Comparison of ENCODE assay signal across 8 mouse cellular contexts in genomic region chr19:10203848-10204615, GRCm38 (mm10). TPM values are rescaled to one million over a fixed set of nuclear protein-coding genes. Genes with fewer than 3 reads are reported as not detected.
DNase-seq lines count a peak whose midpoint lies in the region; ATAC-seq and TF ChIP-seq lines count a peak whose summit lies in the region.

Gene Tmem258, plus strand, starts transcription at chr19:10204014.
Gene Fen1, minus strand, starts transcription at chr19:10204169.

- peak within 1 kb of the TSS; percentile 99 for H3K9ac ChIP-seq in CH12.LX (ENCODE audit: insufficient read depth, low read depth)
- H3K9ac ChIP-seq in forebrain, embryonic 13.5 days: peak within 1 kb of the TSS; percentile 91
- H3K9ac ChIP-seq in liver, postnatal 0 days (replicated peaks): peak within 1 kb of the TSS; percentile 90
- H3K9ac ChIP-seq in neural tube, embryonic 14.5 days (replicated peaks; ENCODE audit: low read depth, low read length): peak within 1 kb of the TSS; percentile 72

- H3K27me3 ChIP-seq in CH12.LX (replicated peaks): no peaks in the 10 kb centered on the region
- H3K27me3 ChIP-seq in forebrain, embryonic 13.5 days: no peaks in the 10 kb centered on the region
- H3K27me3 ChIP-seq in liver, postnatal 0 days (ENCODE audit: insufficient read depth, low read length): no peaks in the 10 kb centered on the region
- H3K27me3 ChIP-seq in neural tube, embryonic 14.5 days (ENCODE audit: control insufficient read depth, insufficient read depth, low read length): no peaks in the 10 kb centered on the region

- H3K36me3 ChIP-seq in CH12.LX (replicated peaks in 1 of 2; ENCODE audit: control insufficient read depth in 1 of 2, insufficient read depth in 1 of 2, low read length in 1 of 2): peaks cover 53 to 68% of the 10 kb centered on the region in 2 experiments
- peaks cover 55% of the 10 kb centered on the region for H3K36me3 ChIP-seq in forebrain, embryonic 13.5 days (ENCODE audit: poor library complexity, severe bottlenecking)
- peaks cover 40% of the 10 kb centered on the region for H3K36me3 ChIP-seq in liver, postnatal 0 days (replicated peaks; ENCODE audit: insufficient read depth, low read length)
- peaks cover 24% of the 10 kb centered on the region for H3K36me3 ChIP-seq in neural tube, embryonic 14.5 days (ENCODE audit: control insufficient read depth, insufficient read depth, low read length)

- H3K4me1 ChIP-seq in CH12.LX (ENCODE audit: control insufficient read depth in 1 of 2, insufficient read depth in 2 of 2): peaks cover 0 to 25% of the 10 kb centered on the region in 2 experiments; a peak in 2 of 4 replicates
- peaks cover 28% of the 10 kb centered on the region for H3K4me1 ChIP-seq in forebrain, embryonic 13.5 days
- H3K4me1 ChIP-seq in liver, postnatal 0 days (ENCODE audit: insufficient read depth): peaks cover 17% of the 10 kb centered on the region
- H3K4me1 ChIP-seq in neural tube, embryonic 14.5 days (ENCODE audit: control insufficient read depth, insufficient read depth, low read length): peaks cover 15% of the 10 kb centered on the region; the same call in 1 of the 2 replicates

- TF ChIP-seq RAD21 in CH12.LX (IDR thresholded peaks at IDR 0.05; ENCODE audit: low read depth, low read length): no peak

- peak; percentile 96 for ATAC-seq in forebrain, embryonic 13.5 days
- ATAC-seq in liver, postnatal 0 days: peak; percentile 90
- peak; percentile 94 for ATAC-seq in neural tube, embryonic 14.5 days (ENCODE audit: low read depth)

- H3K4me2 ChIP-seq in CH12.LX (ENCODE audit: insufficient read depth, low read depth, poor library complexity, severe bottlenecking): peak within 1 kb of the TSS; percentile 78
- peak within 1 kb of the TSS; percentile 80 for H3K4me2 ChIP-seq in forebrain, embryonic 13.5 days
- peak within 1 kb of the TSS; percentile 89 for H3K4me2 ChIP-seq in liver, postnatal 0 days (ENCODE audit: low read depth, low read length)
- peak within 1 kb of the TSS; percentile 80 for H3K4me2 ChIP-seq in neural tube, embryonic 14.5 days (ENCODE audit: low read depth, low read length)

- TF ChIP-seq CTCF in CH12.LX (conservative IDR thresholded peaks at IDR 0.05 in 1 of 2, IDR thresholded peaks at IDR 0.05 in 1 of 2; ENCODE audit: low read depth in 2 of 2, low read length in 2 of 2): no peak
- TF ChIP-seq CTCF in liver, postnatal 0 days (IDR thresholded peaks at IDR 0.05; ENCODE audit: low read depth): no peak

- no peak for TF ChIP-seq EP300 in CH12.LX (IDR thresholded peaks at IDR 0.05; ENCODE audit: low read length)
- no peak for TF ChIP-seq EP300 in liver, postnatal 0 days (IDR thresholded peaks at IDR 0.05; ENCODE audit: low read depth)

- no peaks in the 10 kb centered on the region for H3K9me3 ChIP-seq in CH12.LX (replicated peaks; ENCODE audit: low read length)
- H3K9me3 ChIP-seq in forebrain, embryonic 13.5 days (replicated peaks): no peaks in the 10 kb centered on the region
- H3K9me3 ChIP-seq in liver, postnatal 0 days (ENCODE audit: low read length): no peaks in the 10 kb centered on the region
- no peaks in the 10 kb centered on the region for H3K9me3 ChIP-seq in neural tube, embryonic 14.5 days (ENCODE audit: control insufficient read depth, low read length)

- H3K4me3 ChIP-seq in CH12.LX (replicated peaks in 1 of 3; ENCODE audit: low read depth in 2 of 3, low read length in 2 of 3, poor library complexity in 1 of 3): peak within 1 kb of the TSS; percentile 92 to 100 (median 99)
- H3K4me3 ChIP-seq in forebrain, embryonic 13.5 days: peak within 1 kb of the TSS; percentile 91
- peak within 1 kb of the TSS; percentile 95 for H3K4me3 ChIP-seq in liver, postnatal 0 days (ENCODE audit: low read depth, low read length)
- peak within 1 kb of the TSS; percentile 68 for H3K4me3 ChIP-seq in neural tube, embryonic 14.5 days (ENCODE audit: low read depth, low read length)

- dilution Hi-C loops in CH12.LX (cut with MboI; ENCODE audit: extremely low pct_ligation_motif_present, extremely low pct_unique_long_range_greater_than_20kb, low sequenced_read_pairs): no loop called here

- H3K27ac ChIP-seq in CH12.LX (ENCODE audit: insufficient read depth, low read depth): peak within 1 kb of the TSS; percentile 74
- peak within 1 kb of the TSS; percentile 75 for H3K27ac ChIP-seq in forebrain, embryonic 13.5 days
- H3K27ac ChIP-seq in liver, postnatal 0 days (ENCODE audit: low read depth): peak within 1 kb of the TSS; percentile 95
- H3K27ac ChIP-seq in neural tube, embryonic 14.5 days (ENCODE audit: low read depth, low read length): peak within 1 kb of the TSS; percentile 81

- under 1% methylated on average over 40 of the region's 40 CpGs for WGBS in forebrain, embryonic 13.5 days
- WGBS in large intestine, adult 2 months: under 1% methylated on average over 40 of the region's 40 CpGs
- WGBS in liver, postnatal 0 days (ENCODE audit: insufficient replicate concordance): under 1% methylated on average over 40 of the region's 40 CpGs
- under 1% methylated on average over 40 of the region's 40 CpGs for WGBS in neural tube, embryonic 14.5 days

- H3K79me2 ChIP-seq in CH12.LX (replicated peaks; ENCODE audit: control insufficient read depth, extremely low read depth, insufficient read depth, poor library complexity, severe bottlenecking): peaks cover 47% of the 10 kb centered on the region

- DNase-seq in CH12.LX (ENCODE audit: extremely low read depth): peak; percentile 92
- DNase-seq in c-Kit-positive CD71-positive TER-119-positive erythroid progenitor cells, embryonic 14.5 days (ENCODE audit: low spot score): peak; percentile 89
- DNase-seq in heart, postnatal 10 days: peak; percentile 94 to 97
- peak; percentile 74 for DNase-seq in large intestine, adult 2 months (ENCODE audit: low read depth, low spot score)
- DNase-seq in liver, postnatal 0 days: peak; percentile 94
- DNase-seq in testis, postnatal 10 days (ENCODE audit: low spot score): peak; percentile 93

- peak; percentile 84 for TF ChIP-seq POLR2A in CH12.LX (IDR thresholded peaks at IDR 0.05; ENCODE audit: low read depth, low read length)

- intact Hi-C loops in heart, postnatal 10 days (cut with DNase I): no loop called here

- in situ Hi-C loops in CH12.LX (cut with MboI; ENCODE audit: low pct_ligation_motif_present, low pct_unique_long_range_greater_than_20kb, low sequenced_read_pairs): loop anchor here (5.0 to 10.0 kb wide), 2 partner anchors 169 to 292 kb away; no protein-coding TSS in a partner anchor

TF ChIP-seq in CH12.LX, 34 proteins besides CTCF, POLR2A, EP300 and RAD21 (continues in another document):
- TF ChIP-seq USF2 (conservative IDR thresholded peaks at IDR 0.05; ENCODE audit: low read depth, low read length) (peak; percentile 94), NRF1 (IDR thresholded peaks at IDR 0.05; ENCODE audit: low read depth, low read length) (peak; percentile 93), USF1 (IDR thresholded peaks at IDR 0.05; ENCODE audit: low read depth, low read length) (peak; percentile 94), JUND (conservative IDR thresholded peaks at IDR 0.05; ENCODE audit: low read depth, low read length) (no peak), BHLHE40 (IDR thresholded peaks at IDR 0.05; ENCODE audit: low read depth, low read length) (peak; percentile 85), SMC3 (IDR thresholded peaks at IDR 0.05; ENCODE audit: low read depth, low read length) (no peak), MEF2A (IDR thresholded peaks at IDR 0.05; ENCODE audit: borderline replicate concordance, low read depth, low read length) (0 out of 2 replicates have a peak, but pooled peaks have one; percentile 11), KAT2A (IDR thresholded peaks at IDR 0.05; ENCODE audit: insufficient replicate concordance, low read length) (peak; percentile 96; the same call in 1 of the 2 replicates), TBP (conservative IDR thresholded peaks at IDR 0.05; ENCODE audit: low read depth, low read length) (peak; percentile 72; the same call in 1 of the 2 replicates), GABPA (IDR thresholded peaks at IDR 0.05; ENCODE audit: insufficient replicate concordance, low read depth, low read length) (no peak; the same call in 1 of the 2 replicates), POLR2AphosphoS2 (IDR thresholded peaks at IDR 0.05; ENCODE audit: low read depth, low read length) (no peak; the same call in 1 of the 2 replicates), E2F4 (IDR thresholded peaks at IDR 0.05; ENCODE audit: insufficient replicate concordance, low read depth, low read length) (peak; percentile 93; the same call in 1 of the 2 replicates), ELF1 (IDR thresholded peaks at IDR 0.05; ENCODE audit: low read depth, low read length) (peak; percentile 81), IRF4 (IDR thresholded peaks at IDR 0.05; ENCODE audit: low read depth, low read length) (no peak; the same call in 1 of the 2 replicates), MYC (IDR thresholded peaks at IDR 0.05; ENCODE audit: low read depth, low read length) (0 out of 2 replicates have a peak, but pooled peaks have one; percentile 37), MAX (IDR thresholded peaks at IDR 0.05; ENCODE audit: low read length) (peak; percentile 81), SIN3A (IDR thresholded peaks at IDR 0.05; ENCODE audit: low read length) (peak; percentile 70; the same call in 1 of the 2 replicates), CHD2 (IDR thresholded peaks at IDR 0.05; ENCODE audit: low read length) (no peak), NELFE (IDR thresholded peaks at IDR 0.05; ENCODE audit: low read depth, low read length) (peak; percentile 72), TCF12 (IDR thresholded peaks at IDR 0.05; ENCODE audit: low read depth, low read length) (peak; percentile 63)

RNA-seq across cellular contexts. Expression of gene Tmem258, which starts in this region (rescaled TPM):
- total RNA-seq in CH12.LX (2012; rRNA removed) (344 and 357 TPM in 2 replicates), CH12.LX (2014; rRNA removed) (148 and 164 TPM in 2 replicates)
- 179 and 253 TPM in 2 replicates for polyA plus RNA-seq in CH12.LX (2012; ENCODE audit: insufficient read length, low read depth)
- 408 and 447 TPM in 2 replicates for polyA plus RNA-seq in forebrain, embryonic 13.5 days (2015; fragmentation: Nextera tagmentation; extraction: Ambion mirVana)
- 100 to 1,000 TPM; 145 TPM for total RNA-seq in heart, postnatal 10 days (2021)
- 161 and 185 TPM in 2 replicates for polyA plus RNA-seq in large intestine, adult 2 months (2012; rRNA removed)
- polyA plus RNA-seq in liver, postnatal 0 days (2015; fragmentation: Nextera tagmentation; extraction: Ambion mirVana): 183 and 195 TPM in 2 replicates
- 331 and 349 TPM in 2 replicates for polyA plus RNA-seq in neural tube, embryonic 14.5 days (2014; fragmentation: Nextera tagmentation; extraction: Ambion mirVana)

RNA-seq across cellular contexts. Expression of gene Fen1, which starts in this region (rescaled TPM):
- total RNA-seq in CH12.LX (2012; rRNA removed) (125 and 172 TPM in 2 replicates), CH12.LX (2014; rRNA removed) (156 and 167 TPM in 2 replicates)
- polyA plus RNA-seq in CH12.LX (2012; ENCODE audit: insufficient read length, low read depth): 111 and 119 TPM in 2 replicates
- polyA plus RNA-seq in forebrain, embryonic 13.5 days (2015; fragmentation: Nextera tagmentation; extraction: Ambion mirVana): 98.8 and 104 TPM in 2 replicates
- total RNA-seq in heart, postnatal 10 days (2021): 10 to 100 TPM; 12.3 to 14.4 TPM
- polyA plus RNA-seq in large intestine, adult 2 months (2012; rRNA removed): 28.1 and 29.1 TPM in 2 replicates
- polyA plus RNA-seq in liver, postnatal 0 days (2015; fragmentation: Nextera tagmentation; extraction: Ambion mirVana): 59.4 and 67.0 TPM in 2 replicates
- polyA plus RNA-seq in neural tube, embryonic 14.5 days (2014; fragmentation: Nextera tagmentation; extraction: Ambion mirVana): 18.0 and 21.0 TPM in 2 replicates

Comparison
In these comparisons a context has a peak if more than half of its experiments do, and no peak if none do; other contexts are left out.
1. Peak in every context shown above with its lines: DNase-seq, ATAC-seq, H3K4me3 ChIP-seq and H3K27ac ChIP-seq.
2. RNA of gene Fen1 (total RNA-seq): 125 to 172 TPM in CH12.LX; 12.3 to 14.4 TPM in heart, postnatal 10 days; every median in the first group is over 4 times any median in the second.